Mouse (Mus musculus): ENCODE results near the gene Mterf4. TPM values are rescaled to one million over a fixed set of nuclear protein-coding genes. Genes with fewer than 3 reads are reported as not detected.

Gene Mterf4
- polyA plus RNA-seq, 1 experiment from 2014 or later = 21.5 TPM

GRCm38 (mm10) chr1:93268246-93268645 lies 37.5 kb downstream of the Mterf4 start:
- no peak for DNase-seq (ENCODE audit: low spot score)

DNA sequence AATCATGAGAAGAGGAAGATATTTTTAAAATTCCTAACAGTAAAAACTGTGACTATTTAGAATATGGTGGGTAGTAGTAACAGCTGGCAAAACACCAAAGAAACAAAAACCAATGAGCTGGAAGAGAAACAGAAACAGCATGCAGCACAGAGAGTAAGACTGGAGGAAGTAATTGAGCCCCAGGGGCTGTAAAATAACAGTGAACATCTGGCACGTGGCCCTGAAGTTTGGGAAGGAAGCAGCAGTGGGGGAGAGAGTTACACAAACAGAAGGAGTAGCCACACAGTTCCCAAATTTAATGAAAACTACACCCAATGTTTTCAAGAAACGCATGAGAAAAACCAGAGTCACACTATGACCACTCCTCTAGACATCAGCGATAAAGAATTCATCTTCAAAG lies 38.5 kb downstream of the Mterf4 start:
- DNase-seq (ENCODE audit: low spot score) = no peak

GRCm38 (mm10) chr1:93257560-93257959 lies 48.2 kb downstream of the Mterf4 start:
- no peak for DNase-seq (ENCODE audit: low spot score)

- DNase-seq (ENCODE audit: low spot score) = no peak
These were observed 50.0 kb downstream of the Mterf4 start for GRCm38 (mm10) chr1:93255761-93256160.

- DNase-seq (ENCODE audit: low spot score) = no peak
These were observed 53.1 kb downstream of the Mterf4 start for GRCm38 (mm10) chr1:93252586-93252985.

Small RNAs within 50 kb of the gene (microRNA-seq; reads per million reads assigned to microRNA genes)
- not detected for gene Mir6345 (ENCODE audit: borderline number of aligned reads)
- not detected for gene Mir6901 (ENCODE audit: borderline number of aligned reads)
- gene Mir6902 (ENCODE audit: borderline number of aligned reads) = not detected

Other genes starting within 250 kb of the Mterf4 start
- gene Kif1a, start 204.0 kb downstream of the Mterf4 start, polyA plus RNA-seq (2015; fragmentation: Nextera tagmentation; extraction: Ambion mirVana) = 0.20 and 0.22 TPM in 2 replicates
- 0.13 and 0.21 TPM in 2 replicates for gene Agxt, start 170.7 kb downstream of the Mterf4 start, polyA plus RNA-seq (2015; fragmentation: Nextera tagmentation; extraction: Ambion mirVana)
- gene 2310007B03Rik, start 145.0 kb downstream of the Mterf4 start, polyA plus RNA-seq (2015; fragmentation: Nextera tagmentation; extraction: Ambion mirVana) = 0.50 and 0.74 TPM in 2 replicates
- 0.08 and 0.10 TPM in 2 replicates for gene Crocc2, start 137.2 kb downstream of the Mterf4 start, polyA plus RNA-seq (2015; fragmentation: Nextera tagmentation; extraction: Ambion mirVana)
- gene Sned1, start 70.1 kb downstream of the Mterf4 start, polyA plus RNA-seq (2015; fragmentation: Nextera tagmentation; extraction: Ambion mirVana) = 0.57 and 0.78 TPM in 2 replicates
- 59.0 and 63.3 TPM in 2 replicates for gene Ppp1r7, start 36.9 kb upstream of the Mterf4 start, polyA plus RNA-seq (2015; fragmentation: Nextera tagmentation; extraction: Ambion mirVana)
- gene Pask, start 37.6 kb upstream of the Mterf4 start, polyA plus RNA-seq (2015; fragmentation: Nextera tagmentation; extraction: Ambion mirVana) = 7.3 and 8.6 TPM in 2 replicates
- 0.13 and 0.23 TPM in 2 replicates for gene Ano7, start 68.0 kb upstream of the Mterf4 start, polyA plus RNA-seq (2015; fragmentation: Nextera tagmentation; extraction: Ambion mirVana)
- 87.6 and 87.8 TPM in 2 replicates for gene Hdlbp, start 172.9 kb upstream of the Mterf4 start, polyA plus RNA-seq (2015; fragmentation: Nextera tagmentation; extraction: Ambion mirVana)
- 0.68 and 0.86 TPM in 2 replicates for gene Farp2, start 206.2 kb upstream of the Mterf4 start, polyA plus RNA-seq (2015; fragmentation: Nextera tagmentation; extraction: Ambion mirVana)

All from thymus, postnatal 0 days (tissue).